Mouse (Mus musculus): ENCODE measurements at regions not wholly inside any gene's neighbourhood (a gene's known extent, or its start where the extent isn't known, plus 50 kb on each side); places are given as distances from the start of the nearest gene placed in this dataset.

- no peak for DNase-seq
Observed at GRCm38 (mm10) chr10:8018229-8019026, 62.4 kb upstream of the Tab2 start.

DNA sequence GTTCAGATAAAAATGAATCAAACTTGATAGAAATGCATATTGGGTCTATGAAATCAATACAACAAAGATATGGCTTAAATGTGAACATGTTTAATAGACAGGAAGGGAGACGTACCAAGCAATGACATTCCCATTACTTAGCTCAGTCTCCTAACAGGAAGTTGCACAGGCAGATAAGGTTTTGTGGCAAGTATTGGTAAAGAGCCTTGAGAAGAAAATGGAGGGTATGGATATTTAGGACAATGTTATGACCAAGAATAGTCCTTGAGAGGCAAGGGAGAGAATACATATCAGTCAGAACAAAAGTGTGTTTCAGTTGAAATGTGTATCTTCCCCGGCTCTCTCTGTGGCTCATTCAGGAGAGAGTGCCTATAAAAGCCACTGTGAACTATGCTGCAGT, 60.7 kb upstream of the Tab2 start:
- DNase-seq = no peak

DNA sequence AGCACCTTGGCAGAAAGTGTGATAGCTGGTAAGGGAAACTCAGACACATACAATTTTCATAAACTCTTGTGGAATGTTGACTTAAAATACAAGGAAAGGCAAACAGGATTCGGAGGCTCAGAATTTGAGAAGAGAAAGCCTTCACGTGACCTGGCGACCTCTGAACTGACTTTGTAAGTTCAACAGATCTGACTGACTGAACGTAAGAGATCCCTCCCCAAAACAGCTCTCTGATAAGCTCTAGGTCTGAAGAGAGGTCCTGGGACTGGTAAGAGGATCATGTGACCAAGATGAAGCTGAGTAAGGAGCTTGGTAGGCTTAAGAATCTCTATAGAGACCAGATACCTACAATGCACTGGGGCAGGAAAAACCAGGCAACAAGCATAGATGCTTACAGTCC, 55.7 kb upstream of the Tab2 start:
- no peak for DNase-seq

DNA sequence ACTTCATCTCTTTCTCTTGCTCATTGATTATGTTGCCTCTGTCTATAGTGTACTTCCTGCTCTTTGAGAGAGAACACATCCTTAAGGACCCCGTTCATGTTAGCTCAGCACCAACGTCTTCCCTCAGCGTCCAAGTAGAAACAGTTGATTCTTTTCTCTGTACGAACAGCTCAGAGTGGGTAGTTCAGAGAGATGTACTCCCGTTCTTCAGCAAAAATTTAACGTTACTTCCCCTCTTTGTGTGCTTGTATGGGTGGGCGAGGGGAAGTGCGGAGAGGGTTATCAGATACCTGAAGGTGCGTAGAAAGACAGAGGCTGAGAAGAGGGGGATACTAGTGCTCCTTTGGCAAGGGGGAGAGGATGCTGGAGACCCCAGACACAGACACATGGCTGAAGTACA, 55.1 kb upstream of the Tab2 start:
- DNase-seq = no peak

DNA sequence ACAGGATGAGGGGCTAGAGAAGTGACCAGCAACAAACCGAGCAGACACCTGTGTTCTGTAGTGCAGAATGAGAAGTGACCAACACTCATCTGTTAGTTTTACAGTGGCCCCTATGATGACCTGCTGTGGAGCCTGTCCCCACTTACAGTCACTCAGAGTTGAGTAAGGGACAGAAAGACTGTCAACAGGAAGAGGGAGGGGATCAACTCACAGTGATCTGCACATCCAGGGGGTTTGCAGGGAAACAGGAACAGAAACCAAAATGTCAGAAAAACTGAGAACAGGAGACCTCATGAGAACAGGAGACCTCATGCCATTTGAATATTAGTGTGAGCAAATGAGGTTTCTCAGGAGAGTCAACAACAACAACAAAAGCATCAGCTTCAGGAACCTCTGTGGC, 53.8 kb upstream of the Tab2 start:
- no peak for DNase-seq

- no peak for DNase-seq
Observed at GRCm38 (mm10) chr10:8007990-8008368, 51.9 kb upstream of the Tab2 start.

DNA sequence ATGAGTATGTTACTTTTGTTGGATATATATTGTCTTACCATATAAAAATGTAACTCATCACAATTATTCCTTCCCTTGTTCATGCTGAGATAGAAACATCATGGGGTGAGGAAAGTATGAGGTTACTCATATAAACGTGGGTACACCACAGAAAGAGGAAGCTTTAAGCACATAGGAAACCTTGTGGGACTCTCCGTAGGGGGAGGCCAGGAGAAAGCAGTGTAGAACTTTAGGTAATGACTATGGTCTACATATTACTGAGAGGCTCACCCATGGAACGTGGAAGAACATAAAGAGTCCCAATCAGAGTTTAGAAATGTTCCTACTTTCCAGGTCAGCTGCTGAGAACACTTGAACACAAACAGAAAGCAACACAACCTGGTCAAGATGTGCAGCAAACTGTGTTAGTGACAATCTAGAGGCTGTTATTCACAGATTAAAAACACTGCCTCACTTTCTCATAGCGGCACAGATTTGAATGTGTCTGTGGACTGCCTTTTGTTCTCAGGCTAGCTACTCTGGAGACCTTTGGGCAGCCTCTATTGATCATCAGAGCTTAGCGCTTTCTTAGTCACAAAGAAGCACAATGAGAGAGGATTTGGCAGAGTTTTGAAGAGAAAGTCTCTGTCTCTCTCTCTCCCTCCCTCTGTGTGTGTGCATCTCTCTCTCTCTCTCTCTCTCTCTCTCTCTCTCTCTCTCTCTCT, 51.4 kb upstream of the Tab2 start:
- no peak for DNase-seq

Measured in adrenal gland, postnatal 14 days (tissue).